Mouse (Mus musculus): ENCODE measurements around the gene Jmjd1c.
"Not testable (repeated sequence)": the region's sequence is repeated elsewhere in the genome, so short reads cannot be mapped to it uniquely, and the experiment has no call there.

Jmjd1c gene

DNA sequence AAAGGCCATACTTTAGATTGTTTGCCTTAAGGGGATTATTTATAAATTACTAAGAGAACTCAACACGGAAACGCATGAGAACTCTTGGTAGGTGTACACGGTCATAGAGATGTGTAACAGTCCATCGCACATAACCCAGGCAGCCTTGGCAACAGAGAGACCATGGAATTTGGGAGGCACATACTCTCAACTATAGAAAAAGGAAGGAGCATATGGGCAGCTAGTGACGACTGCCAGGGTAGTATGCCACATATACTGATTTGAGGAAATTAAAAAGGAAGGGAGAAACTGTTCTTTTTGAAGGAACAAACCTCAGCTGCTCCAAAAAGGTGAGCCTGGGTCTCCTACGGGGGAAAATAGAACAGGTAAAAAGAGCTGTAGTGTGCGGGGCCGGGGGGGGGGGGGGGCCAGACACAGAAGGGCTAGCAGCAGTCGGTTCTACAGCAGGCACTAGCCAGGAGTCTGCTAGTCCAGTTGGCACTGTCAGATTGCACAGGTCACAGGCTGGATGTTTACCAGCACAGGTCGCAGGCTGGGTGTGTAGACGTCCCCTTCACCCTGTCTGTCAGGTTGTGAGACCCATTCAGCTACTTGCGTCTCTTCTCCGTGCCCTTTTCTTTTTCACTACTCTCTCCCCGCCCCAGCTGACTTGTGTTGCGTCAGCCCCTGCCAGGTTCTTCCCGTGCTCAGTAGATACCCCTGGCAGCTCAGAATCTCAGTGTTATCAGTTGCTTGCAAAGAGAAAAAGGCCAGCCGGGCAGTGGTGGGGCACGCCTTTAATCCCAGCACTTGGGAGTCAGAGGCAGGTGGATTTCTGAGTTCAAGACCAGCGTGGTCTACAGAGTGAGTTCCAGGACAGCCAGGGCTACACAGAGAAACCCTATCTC, 9.6 kb downstream of the Jmjd1c start:
- no peak for DNase-seq

DNA sequence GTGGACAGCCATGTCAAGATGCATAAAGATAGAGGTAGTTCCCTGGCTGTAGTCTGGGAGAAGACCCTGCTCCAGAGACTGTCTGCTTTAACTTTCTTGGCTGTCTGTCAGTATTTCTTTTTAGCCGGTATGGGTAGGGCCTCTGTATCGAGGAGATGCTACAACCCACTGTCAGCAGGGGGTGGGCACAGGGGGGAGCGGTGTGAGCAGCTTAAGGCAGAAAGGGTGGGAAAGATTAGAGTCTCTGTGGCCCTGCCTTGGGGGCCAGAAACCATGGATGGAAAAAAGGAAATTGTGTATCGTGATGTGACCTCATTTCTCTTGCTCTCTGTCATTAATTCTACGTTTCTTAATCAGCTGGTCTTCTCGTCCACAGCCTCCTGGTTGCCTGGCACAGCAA, 10.5 kb downstream of the Jmjd1c start:
- no peak for DNase-seq

DNA sequence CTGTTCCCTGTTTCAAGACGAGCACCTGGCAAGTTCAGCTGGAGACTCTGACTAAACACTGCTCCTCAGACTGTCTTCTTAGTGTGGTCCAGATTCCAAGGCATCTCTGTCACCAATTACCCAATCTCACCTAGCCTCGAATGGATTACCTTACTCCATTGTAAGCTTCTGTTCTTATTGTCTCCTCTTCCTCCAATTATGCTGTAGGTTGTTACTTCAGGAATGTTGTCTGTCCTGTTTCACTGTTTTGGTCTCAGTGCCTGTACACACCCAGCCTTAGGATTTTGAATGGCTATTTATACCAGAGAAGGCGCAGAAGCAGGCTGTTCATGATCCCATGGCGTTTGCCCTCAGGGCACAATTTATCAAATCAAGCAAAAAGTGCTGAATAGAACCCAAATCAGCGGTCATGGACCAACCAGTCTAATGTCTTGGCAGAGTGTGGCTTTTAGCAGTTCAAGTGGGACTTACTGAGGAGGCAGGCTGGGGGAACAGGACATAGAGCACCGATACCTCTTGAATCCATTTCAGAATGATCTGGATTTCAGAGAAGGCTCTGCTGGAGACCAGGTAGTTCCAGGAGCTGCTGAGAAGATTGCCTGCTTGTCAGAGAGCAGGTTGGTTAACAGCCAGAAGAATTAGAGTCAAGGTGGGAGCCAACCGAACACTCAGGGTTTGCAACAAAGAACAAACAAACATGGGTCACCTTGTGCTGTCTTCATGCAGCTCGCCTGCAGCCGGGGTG, 11.3 kb downstream of the Jmjd1c start:
- DNase-seq, result no peak

DNA sequence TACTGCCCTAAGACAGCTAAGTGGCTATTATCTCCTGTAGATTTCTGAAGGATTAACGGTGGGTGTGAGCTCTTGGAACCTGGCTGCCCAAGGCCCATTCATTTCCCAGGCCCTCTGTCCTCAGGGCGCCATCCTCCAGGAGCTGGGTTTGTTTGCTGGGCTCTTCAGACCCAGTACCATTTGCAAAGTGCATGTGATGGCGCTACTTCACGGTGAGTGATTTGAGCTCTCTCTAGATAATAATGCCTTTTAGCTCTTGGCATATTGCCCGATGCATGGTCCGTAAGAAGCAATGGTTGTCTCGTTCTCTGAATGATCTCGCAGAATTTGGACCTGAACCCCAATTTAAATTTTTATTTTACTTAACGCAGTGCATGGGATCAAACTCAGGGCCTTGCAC, 12.2 kb downstream of the Jmjd1c start:
- DNase-seq, result no peak

DNA sequence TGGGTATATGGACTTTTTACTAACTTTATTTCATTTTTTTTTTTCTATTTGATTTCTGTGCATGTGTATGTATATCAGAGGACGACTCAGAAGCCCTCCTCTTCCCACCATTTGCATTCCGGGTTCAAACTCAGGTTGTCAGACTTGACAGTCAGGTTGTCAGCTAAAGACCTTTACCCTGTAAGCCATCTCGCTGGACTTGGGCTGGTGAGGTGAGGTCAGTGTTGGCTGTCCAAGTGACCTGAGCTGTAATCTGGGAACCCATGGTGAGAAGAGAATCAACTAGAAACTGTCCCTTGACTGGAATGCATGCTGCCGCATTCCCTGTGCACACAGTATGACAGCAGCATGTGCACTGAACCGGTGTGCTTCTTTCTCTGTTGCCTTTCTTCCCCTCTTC, 13.7 kb downstream of the Jmjd1c start:
- DNase-seq, result no peak

DNA sequence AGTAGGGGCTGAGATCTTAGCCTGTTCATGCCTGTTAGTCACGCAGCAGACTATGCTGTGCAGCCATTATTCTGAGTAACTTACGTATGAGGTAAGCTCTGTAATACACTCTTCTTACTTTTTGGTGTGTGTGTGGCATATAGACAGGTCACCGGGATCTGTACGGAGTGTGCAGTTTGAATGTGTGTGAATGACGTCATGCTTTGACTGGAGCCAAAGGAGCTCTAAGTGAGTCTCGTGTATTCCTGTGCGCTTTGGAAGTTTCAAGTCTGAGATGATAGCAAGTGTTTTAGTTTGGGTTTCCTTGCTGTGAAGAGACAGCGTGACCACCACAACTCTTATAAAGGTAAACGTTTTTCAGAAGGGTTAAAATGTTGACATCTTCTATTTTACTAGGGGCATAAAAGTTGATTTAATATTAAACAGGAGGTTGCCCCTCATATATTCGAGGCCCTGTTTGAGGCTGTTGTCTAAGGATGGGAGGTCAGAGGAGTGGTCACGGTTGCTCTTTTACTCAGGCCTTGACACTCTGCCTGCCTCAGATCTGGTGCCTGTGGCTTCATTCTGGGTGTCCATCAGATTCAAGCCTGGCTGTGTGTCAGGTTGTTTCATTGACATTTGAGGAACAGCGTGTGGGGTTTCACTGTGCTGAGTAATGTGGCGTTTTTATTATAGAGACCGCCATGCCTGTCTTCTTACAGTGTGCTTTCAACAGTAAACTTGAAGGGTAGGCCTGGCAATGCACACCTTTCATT, 15.3 kb downstream of the Jmjd1c start:
- no peak for DNase-seq

DNA sequence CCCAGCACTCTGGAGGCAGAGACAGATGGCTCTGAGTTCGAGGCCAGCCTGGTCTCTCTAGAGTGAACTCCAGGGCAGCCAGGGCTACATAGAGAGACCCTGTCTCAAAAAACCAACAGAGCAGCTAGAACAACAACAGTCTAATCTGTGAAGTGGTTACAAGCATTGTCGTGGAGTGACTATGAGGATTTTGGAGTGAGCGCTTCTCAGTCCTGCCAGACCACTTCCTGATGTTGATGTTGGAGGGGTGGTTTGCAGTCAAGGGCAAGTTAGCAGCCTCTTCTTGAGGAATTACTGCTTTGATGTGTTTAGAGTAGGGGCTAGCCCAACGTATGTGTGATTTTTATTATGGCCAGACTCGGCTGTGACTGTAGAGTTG, 15.9 kb downstream of the Jmjd1c start:
- no peak for DNase-seq

DNA sequence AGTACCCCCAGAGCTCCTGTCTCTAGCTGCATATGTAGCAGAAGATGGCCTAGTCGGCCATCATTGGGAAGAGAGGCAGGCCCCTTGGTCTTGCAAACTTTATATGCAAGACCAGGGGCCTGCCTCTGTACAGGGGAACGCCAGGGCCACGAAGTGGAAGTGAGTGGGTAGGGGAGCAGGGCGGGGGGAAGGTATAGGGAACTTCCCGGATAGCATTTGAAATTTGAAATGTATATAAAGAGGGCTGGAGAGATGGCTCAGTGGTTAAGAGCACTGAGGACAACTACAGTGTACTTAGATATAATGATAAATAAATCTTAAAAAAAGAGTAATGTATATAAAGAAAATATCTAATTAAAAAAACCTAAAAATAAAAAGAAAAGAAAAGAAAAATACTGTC, 17.0 kb downstream of the Jmjd1c start:
- not testable (repeated sequence) for DNase-seq

DNA sequence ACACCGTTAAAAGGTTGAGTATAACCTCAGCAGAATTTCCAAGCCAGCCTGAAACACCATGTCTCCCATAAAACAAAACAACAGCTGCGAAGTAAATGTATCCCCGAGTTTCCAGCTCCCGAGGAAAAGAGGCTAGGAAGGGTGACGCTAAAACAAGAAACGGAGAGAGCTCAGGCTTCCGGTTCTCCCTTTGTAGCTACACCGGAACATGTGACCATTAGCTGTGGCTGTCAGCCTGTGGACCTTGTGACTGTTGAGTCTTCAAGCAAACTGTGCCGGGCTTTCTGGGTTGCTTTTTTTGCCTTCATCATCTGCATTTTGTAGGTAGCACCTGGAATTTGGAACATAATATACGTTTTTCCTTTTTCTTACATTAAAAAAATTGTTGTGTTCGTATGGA, 17.9 kb downstream of the Jmjd1c start:
- DNase-seq, result no peak

DNA sequence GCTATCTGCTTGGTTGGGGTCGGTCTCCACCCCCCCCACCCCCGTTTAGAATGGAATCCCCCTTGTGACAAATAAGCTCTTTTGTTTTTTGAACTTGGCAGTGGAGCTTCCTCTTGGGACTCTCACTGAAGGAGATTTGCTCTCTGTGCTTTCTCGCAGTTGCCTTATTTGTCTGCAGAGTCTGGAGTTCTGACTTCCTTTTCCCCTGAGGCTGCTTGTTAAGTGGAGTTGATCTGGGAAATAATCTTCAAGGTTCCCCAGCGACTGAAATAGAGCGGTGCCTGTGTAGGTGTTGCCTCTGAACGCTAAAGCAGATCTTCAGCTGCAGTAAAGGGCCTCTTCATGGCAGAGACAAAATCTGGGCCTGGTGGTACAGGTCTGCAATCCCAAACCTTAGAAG, 19.2 kb downstream of the Jmjd1c start:
- no peak for DNase-seq

DNA sequence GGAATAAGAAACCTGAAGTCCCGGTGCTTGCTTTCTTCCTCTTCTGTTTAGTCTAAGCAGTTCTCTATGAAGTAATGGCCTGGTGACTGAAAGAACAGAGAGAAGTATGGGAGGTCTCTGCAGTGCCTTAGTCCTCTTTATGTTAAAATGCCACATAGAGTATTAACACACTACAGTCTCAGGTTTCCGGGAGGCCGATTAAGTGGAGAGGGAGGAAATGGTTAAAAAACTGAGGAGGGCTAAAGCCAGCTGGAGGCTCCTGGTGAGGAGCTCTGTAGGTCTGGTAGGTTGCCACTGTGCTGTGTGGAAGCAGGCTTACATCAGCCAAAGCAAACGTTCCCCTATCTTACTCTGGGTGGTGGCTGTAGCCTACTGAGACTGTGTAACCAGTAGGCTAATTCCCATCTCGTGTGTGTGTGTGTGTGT, 19.8 kb downstream of the Jmjd1c start:
- no peak for DNase-seq

DNA sequence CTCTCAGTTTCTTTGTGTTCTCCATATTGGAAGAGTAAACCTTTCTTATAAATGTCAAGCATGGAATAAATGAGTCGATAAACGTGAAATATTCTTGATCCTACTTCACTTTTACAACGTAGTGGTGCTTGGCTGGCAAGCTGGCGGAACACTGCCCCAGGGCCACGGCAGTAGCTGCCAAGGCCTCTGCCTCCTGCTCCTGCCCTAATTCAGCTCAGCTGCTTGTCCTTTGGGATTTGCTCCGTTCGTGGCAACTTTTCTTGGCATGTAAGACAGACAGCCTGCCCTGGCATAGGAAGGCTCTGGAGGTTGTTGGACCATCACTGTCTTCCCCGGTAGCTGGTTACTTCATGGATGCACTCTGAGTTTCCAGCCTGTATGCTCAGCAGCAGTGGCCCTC, 20.3 kb downstream of the Jmjd1c start:
- DNase-seq, result no peak

DNA sequence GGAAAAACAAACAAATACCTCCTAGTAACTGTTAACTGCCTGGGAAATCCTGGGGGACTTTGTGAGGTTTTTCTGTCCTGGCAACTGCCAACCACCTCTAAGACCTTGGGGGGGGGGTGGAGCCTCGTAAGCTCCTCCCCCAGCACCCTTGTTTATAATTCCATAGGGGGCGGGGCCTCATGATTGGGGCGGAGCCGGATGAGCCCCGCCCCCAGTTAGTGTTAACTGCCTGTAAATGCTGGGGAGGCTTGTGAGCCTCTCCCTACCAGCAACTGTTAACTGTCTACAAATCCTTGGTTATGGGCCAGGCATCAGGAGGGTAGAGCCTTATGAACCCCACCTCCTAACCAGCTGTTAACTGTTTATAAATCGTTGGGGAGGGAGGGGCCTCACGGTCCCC, 23.4 kb downstream of the Jmjd1c start:
- no peak for DNase-seq

DNA sequence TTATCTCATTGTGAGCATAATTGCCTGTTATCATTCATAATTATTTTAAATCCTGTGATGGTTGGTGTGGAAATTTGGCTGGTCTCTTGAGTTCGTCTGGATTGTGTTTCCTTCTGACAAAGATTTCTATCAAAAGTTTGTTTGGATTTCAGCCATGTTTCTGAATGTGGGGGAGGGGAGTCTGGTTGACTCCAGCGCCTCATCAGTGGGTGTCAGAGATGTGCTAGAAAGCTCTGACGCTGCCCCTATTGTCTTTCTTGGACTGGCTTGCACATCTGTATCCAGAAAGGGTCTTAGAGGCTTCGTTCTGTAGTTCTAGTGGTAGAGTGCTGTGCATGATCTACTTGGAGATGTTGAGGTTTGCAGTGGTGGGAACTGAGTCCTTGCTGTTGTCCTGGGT, 24.3 kb downstream of the Jmjd1c start:
- no peak for DNase-seq

DNA sequence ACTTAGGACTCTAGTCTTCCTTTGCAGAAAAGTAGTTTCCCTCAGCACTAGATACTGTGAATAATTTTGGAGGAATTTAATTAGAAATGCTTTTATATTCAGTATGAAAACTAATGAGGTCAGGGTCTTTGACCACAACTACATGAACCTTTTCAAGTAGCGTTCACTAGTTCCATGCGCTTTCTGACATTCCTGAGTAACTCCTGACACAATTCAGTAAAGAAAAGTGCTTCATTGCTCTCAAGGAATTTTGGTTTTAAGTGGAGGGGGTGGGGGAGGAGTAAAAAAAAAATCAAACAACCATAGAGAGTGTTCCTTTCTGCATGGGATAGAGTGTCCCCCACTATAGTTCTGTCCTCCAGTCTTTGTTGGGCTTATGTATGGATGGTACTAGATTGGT, 24.7 kb downstream of the Jmjd1c start:
- no peak for DNase-seq

DNA sequence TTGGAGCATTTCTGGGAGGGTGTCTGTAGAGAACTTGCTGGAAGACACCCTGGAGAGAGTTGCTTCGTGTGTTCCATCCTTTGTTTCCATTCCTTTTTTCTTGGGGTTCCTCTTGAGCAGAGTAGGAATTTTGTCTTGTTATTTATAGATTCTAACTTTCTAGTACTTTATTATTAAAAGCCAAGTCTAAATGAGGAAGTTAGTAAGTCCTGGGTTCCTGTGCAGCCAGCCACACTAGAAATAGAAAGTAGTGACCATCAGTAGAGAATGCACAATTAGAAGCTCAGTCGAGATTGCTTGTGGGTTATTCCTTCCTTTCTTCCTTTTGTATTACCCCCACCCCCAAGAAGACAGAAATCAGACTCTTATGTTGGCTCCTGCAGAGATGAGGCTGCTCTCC, 27.8 kb downstream of the Jmjd1c start:
- no peak for DNase-seq

DNA sequence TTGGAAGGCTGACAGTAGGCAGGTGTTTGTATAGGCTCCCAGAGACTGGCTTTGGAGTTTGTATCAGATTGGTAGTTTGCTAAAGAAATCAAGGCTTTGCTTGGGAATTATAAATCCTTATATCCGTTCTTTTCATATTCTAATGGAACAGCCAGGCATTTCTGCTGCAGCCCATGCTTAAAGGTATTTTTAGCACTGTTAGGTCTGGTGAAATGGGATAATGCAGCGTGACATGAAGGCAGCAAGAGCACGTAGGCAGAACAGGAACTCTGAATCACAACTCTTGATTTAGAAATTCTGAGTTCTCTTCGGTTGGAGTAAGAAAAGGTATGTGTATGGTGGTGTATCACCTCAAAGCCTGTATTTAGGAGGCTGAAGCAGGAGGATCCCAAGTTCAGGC, 28.2 kb downstream of the Jmjd1c start:
- DNase-seq, result no peak

DNA sequence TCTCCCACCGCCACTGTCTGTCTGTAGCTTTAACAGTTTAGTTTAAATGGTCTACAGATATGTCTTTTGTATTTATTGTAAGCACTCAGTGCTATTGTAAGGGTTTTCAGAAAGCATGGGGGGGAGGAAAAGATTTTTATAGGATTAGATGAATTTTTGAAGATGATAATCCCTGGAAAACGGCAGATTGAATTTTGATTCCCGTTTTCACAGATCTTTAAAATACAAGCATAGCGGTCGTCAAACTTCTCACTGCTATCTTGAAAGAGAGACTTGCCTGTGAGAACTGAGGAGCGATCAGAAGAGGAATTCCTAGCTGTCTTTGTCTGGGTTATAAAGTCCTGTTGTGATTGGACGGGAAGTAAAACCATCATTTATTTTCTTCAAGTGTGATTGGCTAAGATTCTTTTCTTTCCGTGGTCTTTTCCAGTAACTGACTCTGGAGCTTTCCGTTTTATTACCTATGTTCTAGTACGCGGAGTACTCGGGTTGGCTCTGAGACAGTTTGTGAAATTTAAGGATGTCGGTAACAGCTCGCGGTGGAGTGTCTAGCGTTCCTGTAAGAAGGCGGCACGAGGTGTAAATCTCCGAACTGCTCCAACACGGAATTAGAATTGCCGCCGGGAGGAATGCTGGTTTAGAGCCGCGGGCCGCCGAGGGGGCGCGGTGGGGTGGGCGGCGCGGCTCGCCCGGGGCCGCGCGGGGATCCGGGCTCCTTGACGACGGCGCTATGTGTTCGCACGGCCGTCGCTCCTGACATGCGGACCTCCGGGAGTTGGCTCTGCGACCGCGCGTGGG, 30.3 kb downstream of the Jmjd1c start:
- DNase-seq, result peak; percentile 48

DNA sequence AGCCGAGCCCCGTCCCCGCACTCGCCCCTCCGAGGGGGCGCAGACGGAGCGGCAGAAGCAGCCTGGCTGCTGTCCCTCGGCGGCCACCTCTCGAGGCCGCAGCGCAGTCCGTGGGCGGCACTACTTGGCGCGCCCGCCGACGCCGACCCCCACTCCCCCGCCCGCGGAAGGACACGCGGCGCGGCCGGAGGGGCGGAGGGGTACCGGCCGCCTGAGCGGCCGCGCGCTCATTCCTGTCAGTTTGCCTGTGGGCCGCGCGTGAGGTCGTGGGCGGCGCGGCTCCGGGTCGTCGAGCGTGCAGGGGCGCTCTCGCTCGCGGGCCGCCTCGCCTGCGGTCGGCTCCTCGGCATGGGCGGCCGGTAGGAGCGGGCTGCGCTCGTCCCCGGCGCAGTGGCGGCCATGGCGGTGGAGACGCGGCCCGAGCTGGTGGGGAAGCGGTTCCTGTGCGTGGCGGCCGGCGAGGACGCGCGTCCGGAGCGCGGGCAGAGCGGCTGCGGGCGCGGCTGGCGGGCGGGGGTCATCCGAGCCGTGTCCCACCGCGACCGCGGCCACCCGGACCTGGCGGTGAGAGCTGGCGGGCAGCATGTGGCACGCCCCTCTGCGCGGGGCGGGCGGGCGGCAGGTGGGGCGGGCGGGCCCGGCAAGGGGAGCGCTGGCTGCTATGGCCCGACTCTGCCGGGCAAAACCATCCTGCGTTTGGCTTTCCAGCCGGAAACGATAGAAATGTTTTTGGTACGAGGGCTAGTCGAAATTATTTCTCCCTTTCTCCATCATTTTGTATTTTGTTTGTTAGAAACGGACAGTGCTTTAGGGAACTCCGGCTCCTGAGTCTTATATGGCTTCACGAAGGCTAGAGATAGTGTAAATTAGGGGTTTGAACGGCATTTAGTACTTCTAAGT, 31.2 kb downstream of the Jmjd1c start:
- DNase-seq, result peak; percentile 48

DNA sequence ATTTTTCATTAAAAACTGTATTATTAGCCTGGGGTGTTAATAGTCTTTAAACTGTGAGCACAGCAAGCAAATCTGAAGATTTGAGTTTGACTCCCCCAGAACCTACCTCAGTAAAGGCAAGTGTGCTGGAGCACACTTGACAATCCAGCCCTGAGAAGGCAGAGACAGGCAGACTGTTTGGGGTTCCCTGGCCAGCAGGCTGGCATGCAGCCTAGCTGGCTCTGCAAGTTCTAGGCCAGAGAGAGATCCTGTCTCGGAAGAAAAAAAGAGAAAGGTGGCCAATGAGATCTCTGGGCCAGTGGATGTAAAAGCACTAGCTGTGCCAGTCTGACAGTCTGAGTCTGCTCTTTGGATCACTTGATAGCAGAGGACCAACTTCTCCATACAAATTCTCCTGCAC, 33.6 kb downstream of the Jmjd1c start:
- no peak for DNase-seq

DNA sequence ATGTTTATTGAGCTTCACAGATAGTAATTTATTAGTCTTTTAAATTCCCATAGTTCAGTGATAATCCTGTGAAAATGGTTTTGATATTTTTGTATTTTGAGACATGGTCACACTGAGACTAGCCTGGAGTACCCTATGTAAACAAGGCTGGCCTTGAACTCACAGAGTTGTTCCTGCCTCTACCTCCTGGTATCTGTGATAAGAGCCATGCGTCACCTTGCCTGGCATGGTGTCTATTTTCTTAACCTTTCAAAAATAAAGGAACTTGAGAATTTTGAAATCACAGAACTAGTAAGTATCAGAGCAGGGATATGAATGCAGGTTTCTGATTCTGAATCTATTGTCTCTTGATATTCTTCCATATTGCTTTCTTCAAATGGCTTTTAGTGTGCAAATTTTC, 35.8 kb downstream of the Jmjd1c start:
- DNase-seq, result no peak

DNA sequence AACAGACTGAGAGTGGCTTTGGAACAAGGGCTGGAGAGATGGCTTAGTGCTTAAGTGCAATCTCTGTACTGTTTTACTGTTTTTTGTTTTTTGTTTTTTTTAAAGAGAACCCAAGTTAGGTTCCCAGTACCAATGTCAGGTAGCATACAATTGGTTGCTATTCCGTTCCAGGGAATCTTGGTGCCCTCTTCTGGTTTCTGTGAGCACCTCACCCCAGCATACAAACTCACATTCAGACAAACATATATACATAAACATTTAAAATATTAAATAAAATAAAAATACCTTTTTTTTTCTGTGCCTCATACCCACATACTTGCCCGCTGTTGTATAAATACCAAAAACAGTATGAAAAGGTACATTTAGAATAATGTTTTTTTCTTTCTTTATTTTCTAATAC, 38.4 kb downstream of the Jmjd1c start:
- DNase-seq, result no peak

Measured in right cerebral cortex, postnatal 14 days (tissue).